ENCODE assay signal across 39 mouse cellular contexts in the genomic region with DNA sequence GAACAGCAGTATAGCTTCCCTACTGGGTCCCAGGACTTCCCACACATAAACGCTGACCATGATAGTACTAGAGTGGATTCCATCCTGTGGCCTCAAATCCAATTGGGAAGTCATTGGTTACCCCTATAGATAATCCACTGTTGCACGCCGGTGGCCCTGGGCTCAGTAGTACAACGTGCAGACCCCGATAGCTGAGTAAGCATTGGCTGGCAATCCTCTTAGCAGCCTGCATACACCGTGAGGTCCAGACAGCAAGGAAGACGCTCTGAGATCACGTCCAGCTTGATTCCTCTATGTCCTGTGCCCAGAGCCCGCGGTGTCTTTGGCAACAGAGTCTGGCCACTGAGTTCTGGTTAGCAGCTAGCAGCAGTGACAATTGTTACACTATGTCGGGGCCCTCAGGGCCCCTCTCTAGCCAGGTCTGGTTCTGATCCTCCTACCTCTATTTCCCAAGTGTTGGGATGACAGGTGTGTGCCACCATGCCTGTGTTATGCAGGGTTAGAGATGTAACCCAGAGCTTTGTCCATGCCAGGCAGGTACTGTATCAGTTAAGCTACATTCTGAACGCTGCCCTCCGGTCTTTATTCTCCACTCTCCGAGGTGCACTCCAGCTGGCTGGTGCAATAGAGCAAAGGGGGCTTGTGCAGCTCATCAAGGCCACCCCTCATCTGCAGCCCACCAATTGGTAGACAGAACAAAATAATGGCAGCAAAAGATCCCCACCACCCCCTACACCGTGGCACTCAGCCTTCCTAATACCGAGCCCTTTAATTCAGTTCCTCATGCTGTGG. TPM values are rescaled to one million over a fixed set of nuclear protein-coding genes. Genes with fewer than 3 reads are reported as not detected.
"Had no signal": no experiment of that assay in that cellular context is flagged by ENCODE, and none has a peak within 500 bp of the region (broad histone marks: within the 10 kb centered on the region; RNA-seq: fewer than 3 reads in every experiment).

No protein-coding gene starts in this region.

- H3K4me1 ChIP-seq: liver, embryonic 15.5 days; midbrain, embryonic 10.5 days; midbrain, embryonic 12.5 days; midbrain, embryonic 13.5 days; midbrain, embryonic 15.5 days; neural tube, embryonic 12.5 days had no signal

- H3K9me3 ChIP-seq: limb, embryonic 10.5 days; limb, embryonic 12.5 days; limb, embryonic 13.5 days; limb, embryonic 15.5 days; liver, embryonic 12.5 days; liver, embryonic 13.5 days; liver, embryonic 15.5 days; lung, embryonic 15.5 days; megakaryocyte, embryonic 14.5 days; midbrain, embryonic 10.5 days; midbrain, embryonic 12.5 days; midbrain, embryonic 13.5 days; midbrain, embryonic 15.5 days; neural tube, embryonic 12.5 days had no signal

- H3K4me3 ChIP-seq: limb, embryonic 10.5 days; limb, embryonic 12.5 days; limb, embryonic 13.5 days; limb, embryonic 15.5 days; liver, embryonic 12.5 days; liver, embryonic 13.5 days; liver, embryonic 15.5 days; lung, embryonic 15.5 days; megakaryocyte, embryonic 14.5 days; midbrain, embryonic 10.5 days; midbrain, embryonic 12.5 days; midbrain, embryonic 13.5 days; midbrain, embryonic 15.5 days; myocyte; neural tube, embryonic 12.5 days had no signal

- H3K27me3 ChIP-seq: liver, embryonic 13.5 days; liver, embryonic 15.5 days; lung, embryonic 15.5 days; midbrain, embryonic 12.5 days; midbrain, embryonic 13.5 days; midbrain, embryonic 15.5 days; neural tube, embryonic 12.5 days had no signal

- H3K27ac ChIP-seq: limb, embryonic 10.5 days; limb, embryonic 12.5 days; limb, embryonic 13.5 days; limb, embryonic 15.5 days; liver, embryonic 12.5 days; liver, embryonic 13.5 days; liver, embryonic 14.5 days; liver, embryonic 15.5 days; lung, embryonic 15.5 days; macrophage; midbrain, embryonic 10.5 days; midbrain, embryonic 12.5 days; midbrain, embryonic 13.5 days; midbrain, embryonic 15.5 days; neural tube, embryonic 12.5 days had no signal

- H3K9ac ChIP-seq: limb, embryonic 12.5 days; limb, embryonic 13.5 days; limb, embryonic 15.5 days; liver, embryonic 12.5 days; liver, embryonic 13.5 days; liver, embryonic 14.5 days; liver, embryonic 15.5 days; liver, postnatal 0 days; lung, embryonic 14.5 days; lung, embryonic 15.5 days; midbrain, embryonic 12.5 days; midbrain, embryonic 13.5 days; midbrain, embryonic 15.5 days; neural tube, embryonic 12.5 days had no signal

- H3K4me2 ChIP-seq: limb, embryonic 12.5 days; limb, embryonic 13.5 days; limb, embryonic 15.5 days; liver, embryonic 11.5 days; liver, embryonic 12.5 days; liver, embryonic 13.5 days; liver, embryonic 15.5 days; lung, embryonic 14.5 days; lung, embryonic 15.5 days; midbrain, embryonic 11.5 days; midbrain, embryonic 12.5 days; midbrain, embryonic 13.5 days; midbrain, embryonic 15.5 days; neural tube, embryonic 12.5 days had no signal

RNA-seq across cellular contexts. Expression of gene Csf3, which starts 2.0 kb away (rescaled TPM):
- total RNA-seq: left cerebral cortex, postnatal 10 days; left cerebral cortex, postnatal 14 days; left cerebral cortex, postnatal 25 days; left cerebral cortex, postnatal 36 days; left cerebral cortex, postnatal 4 days; liver, adult 2 months; megakaryocyte progenitor cell, adult 5-6 weeks; megakaryocyte, adult 5-6 weeks; megakaryocyte-erythroid progenitor cell, adult 5-6 weeks; midbrain, postnatal 0 days; monocyte, adult 5-6 weeks had no signal
- polyA plus RNA-seq: limb, embryonic 10.5 days; limb, embryonic 12.5 days; limb, embryonic 13.5 days; liver, embryonic 11.5 days; liver, embryonic 12.5 days; liver, embryonic 13.5 days; liver, embryonic 14.5 days; liver, embryonic 15.5 days; liver, embryonic 16.5 days; liver, postnatal 0 days; lung, adult 2 months; lung, embryonic 14.5 days; lung, embryonic 15.5 days; lung, embryonic 16.5 days; lung, postnatal 0 days; macrophage; midbrain, embryonic 10.5 days; midbrain, embryonic 11.5 days; midbrain, embryonic 12.5 days; midbrain, embryonic 13.5 days; midbrain, embryonic 14.5 days; midbrain, embryonic 15.5 days; midbrain, embryonic 16.5 days; midbrain, postnatal 0 days; myocyte; neural tube, embryonic 11.5 days; neural tube, embryonic 12.5 days had no signal

RNA-seq across cellular contexts. Expression of gene Gsdma, which starts 34.9 kb away (rescaled TPM):
- total RNA-seq: left cerebral cortex, postnatal 14 days; left cerebral cortex, postnatal 25 days; left cerebral cortex, postnatal 36 days; left cerebral cortex, postnatal 4 days; liver, adult 2 months; megakaryocyte progenitor cell, adult 5-6 weeks; monocyte, adult 5-6 weeks had no signal
- polyA plus RNA-seq: limb, embryonic 12.5 days; liver, adult 2 months; liver, embryonic 11.5 days; liver, embryonic 12.5 days; liver, embryonic 13.5 days; liver, embryonic 15.5 days; liver, postnatal 0 days; lung, embryonic 14.5 days; lung, embryonic 16.5 days; lung, postnatal 0 days; macrophage; midbrain, embryonic 10.5 days; midbrain, embryonic 11.5 days; midbrain, embryonic 12.5 days; midbrain, embryonic 13.5 days; midbrain, embryonic 14.5 days; midbrain, embryonic 15.5 days; midbrain, embryonic 16.5 days; midbrain, postnatal 0 days; neural tube, embryonic 11.5 days; neural tube, embryonic 12.5 days had no signal
